Mouse (Mus musculus) cerebellum, adult 9-11 months (tissue): ENCODE results near the gene Defb33.

Source experiments
- DNase-seq: peaks from one replicate; pipeline ENCODE4 v3.0.0; 2022

The Defb33 gene

DNA sequence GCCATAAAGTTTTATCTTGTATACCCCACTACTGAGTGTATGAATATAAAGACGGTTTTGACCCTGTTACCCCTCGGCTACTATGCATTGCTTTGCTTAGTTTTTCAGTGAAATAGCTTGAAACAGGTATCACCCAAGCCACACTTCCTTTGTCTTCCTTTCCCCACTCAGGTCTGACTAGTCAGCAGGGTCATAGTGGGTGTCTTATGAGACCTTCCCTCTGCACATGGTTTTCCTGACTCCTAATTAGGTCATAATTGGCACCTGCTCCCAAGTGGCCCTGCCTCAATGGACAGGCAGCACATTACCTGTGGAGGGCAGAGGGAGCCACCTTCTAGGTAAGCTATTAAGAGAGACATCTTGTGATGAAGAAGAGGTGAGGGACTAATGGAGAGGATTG is at the start of gene Defb33:
Defb33 (plus strand) TSS at position 301 of the 400 bp plus-strand sequence.
- no peak for DNase-seq

DNA sequence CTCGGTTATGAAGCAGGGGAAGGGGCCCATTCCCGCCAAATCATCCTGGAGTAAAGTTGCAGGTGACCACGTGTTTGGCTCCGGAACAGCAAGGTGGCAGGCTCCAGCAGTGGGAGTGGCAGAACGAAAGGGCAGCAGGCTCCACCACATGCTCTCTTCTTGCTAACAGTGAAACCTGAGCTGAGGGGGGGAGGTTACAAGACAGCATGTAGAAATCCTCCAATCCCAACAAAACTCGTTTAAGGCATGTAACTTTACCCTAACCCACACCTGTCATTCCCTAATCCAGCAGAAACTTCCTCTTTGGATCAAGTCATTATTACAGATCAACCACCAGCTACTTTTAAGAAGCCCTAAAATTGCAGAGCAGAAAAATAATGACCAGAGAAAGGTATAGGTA is 17.9 kb upstream of the Defb33 start:
- DNase-seq = no peak

DNA sequence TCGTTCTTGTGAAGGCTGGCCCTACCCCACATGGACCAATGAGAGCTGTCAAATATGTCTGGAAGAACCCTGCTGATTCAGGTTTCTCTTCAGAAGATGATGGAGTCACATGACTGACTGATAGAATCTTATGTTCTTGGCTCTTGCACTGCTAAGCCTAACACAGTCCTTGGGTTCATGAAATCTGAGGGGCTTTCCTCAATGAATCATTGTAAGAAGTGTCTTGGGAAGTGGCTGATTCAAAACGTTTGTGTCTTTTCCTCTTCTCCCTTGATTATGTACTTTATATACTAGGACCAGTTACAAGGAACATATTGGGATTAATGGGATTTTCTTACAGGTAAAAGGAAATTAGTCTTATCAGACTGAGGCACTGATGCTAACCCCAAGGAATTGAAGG is 10.1 kb downstream of the Defb33 start, which contains the start of gene Gm15056:
Gm15056 (minus strand) TSS at position 101 of the 400 bp plus-strand sequence.
- no peak for DNase-seq

DNA sequence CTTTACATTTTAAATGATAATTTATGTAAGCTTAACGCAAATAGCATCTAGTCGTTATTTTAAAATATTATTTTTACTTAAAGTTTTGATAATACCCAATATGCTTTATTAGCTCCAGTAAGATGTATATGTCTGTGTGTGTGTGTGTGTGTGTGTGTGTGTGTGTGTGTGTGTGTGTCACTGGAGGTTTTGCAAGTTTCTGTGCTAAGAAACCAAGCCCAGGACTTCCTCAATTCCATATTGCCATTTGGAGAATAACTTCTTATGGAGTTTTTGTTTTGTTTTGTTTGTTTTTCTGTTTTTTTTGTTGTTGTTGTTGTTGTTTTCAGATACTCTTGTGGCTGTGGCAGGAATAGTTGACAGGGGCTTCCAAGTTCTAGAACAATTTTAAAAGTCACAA is 14.7 kb downstream of the Defb33 start:
- no peak for DNase-seq

DNA sequence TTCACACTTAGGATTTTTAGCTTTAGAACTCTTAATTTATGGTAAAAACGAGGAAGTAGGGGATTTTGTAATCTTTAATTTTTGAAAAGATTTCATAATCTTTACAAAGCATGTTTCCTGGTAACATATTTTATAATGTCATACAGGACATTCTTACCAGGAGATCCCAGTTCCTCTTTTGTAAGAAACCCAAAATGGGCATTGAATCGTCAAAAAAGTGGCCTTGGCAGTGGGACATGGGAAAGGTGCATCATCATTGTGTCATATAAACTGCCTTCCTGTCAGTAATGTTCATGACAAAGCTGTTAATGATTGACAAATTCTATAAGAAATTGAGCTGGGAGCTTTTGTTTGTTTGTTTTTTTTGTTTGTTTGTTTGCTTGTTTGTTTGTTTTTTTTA is 15.8 kb downstream of the Defb33 start:
- no peak for DNase-seq

DNA sequence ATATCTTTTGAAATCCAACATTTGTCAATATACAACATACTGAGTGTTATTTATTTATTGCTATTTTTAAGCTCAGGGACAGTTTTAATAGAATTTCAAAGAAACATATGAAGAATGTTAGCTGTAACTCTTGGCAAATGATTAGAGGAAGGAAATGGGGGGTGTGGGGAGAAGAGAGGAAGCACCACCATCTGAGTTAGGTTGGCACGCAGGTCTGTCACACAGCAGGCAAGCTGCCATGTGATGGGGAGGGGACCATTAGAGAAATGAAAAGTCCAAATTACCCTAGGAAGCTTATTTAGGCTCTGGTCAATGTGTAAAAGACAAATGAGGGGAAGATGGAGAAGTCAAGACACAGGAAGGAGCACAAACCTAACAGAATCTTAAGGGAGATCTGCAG is 19.8 kb downstream of the Defb33 start:
- no peak for DNase-seq

DNA sequence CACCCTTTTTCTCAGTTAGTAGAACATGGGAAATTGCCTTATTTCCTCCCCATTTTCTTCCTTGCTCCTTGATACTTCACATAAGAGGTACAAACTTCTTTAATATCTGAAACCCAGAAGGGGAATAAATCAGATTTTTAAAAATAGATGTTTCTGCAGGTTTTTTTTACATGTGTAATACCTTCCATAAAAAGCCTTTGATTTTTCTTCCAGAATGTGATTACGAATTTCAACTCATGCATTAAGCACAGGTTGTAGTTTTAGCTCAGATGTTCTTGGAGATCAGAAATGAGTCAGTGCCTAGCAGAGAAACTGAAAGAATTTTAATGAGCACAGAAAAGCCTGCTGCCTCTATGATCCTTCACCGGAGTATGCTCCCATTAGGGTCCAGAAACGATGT is 29.5 kb downstream of the Defb33 start, which contains the start of gene Gm6040:
Gm6040 (minus strand) TSS at position 101 of the 400 bp plus-strand sequence.
- DNase-seq = no peak

DNA sequence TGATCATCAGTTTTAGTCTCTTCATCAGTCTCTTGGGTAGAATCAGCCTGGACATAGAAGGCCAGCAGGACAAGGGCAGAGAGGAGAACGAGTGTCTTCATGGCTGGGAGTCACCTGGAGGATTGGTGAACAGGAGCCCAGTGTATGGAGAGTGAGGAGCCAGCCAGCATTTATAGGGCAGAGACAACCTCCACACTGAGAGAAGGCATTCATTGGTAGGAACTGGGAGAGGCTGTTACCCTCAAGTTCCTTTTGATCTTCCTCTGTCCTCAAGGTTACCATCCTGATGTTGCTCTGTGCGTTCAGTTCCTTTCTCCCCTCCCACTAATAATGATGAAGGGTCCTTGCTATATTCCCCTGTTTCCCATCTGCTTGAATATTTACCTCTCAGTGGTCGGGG is 52.1 kb downstream of the Defb33 start, which contains the start of gene AY761185:
AY761185 (minus strand) TSS at position 101 of the 400 bp plus-strand sequence.
- DNase-seq = no peak
